Mouse (Mus musculus): ENCODE measurements at regions not wholly inside any gene's neighbourhood (a gene's known extent, or its start where the extent isn't known, plus 50 kb on each side); places are given as distances from the start of the nearest gene placed in this dataset.

GRCm38 (mm10) chr1:164607061-164607460 lies 148.9 kb upstream of the Atp1b1 start:
- TF ChIP-seq CTCF (IDR thresholded peaks at IDR 0.05; ENCODE audit: low read depth, low read length), result no peak
- TF ChIP-seq POLR2A (IDR thresholded peaks at IDR 0.05; ENCODE audit: borderline replicate concordance, low read depth, low read length), result no peak
